Mouse (Mus musculus) embryonic facial prominence, embryonic 10.5 days (tissue): ENCODE results near the gene Fbxo21. TPM values are rescaled to one million over a fixed set of nuclear protein-coding genes. Genes with fewer than 3 reads are reported as not detected.

Source experiments
- DNase-seq: peaks from one replicate; pipeline ENCODE4 v3.0.0-alpha.2; 2017; ENCODE audit warnings: low spot score
- H3K27ac ChIP-seq: fragments of 300-500 bp; sonication (generic); replicated peaks from 2 replicates; pipeline ENCODE4 v1.5.1; 2016; ENCODE audit warnings: mild to moderate bottlenecking
- H3K27me3 ChIP-seq: fragments of 300-500 bp; sonication (generic); replicated peaks from 2 replicates; pipeline ENCODE4 v1.6.1; 2016; ENCODE audit warnings: low read depth, mild to moderate bottlenecking; ENCODE audit not compliant: poor library complexity, severe bottlenecking
- H3K36me3 ChIP-seq: fragments of 300-500 bp; sonication (generic); replicated peaks from 2 replicates; pipeline ENCODE4 v1.6.1; 2016; ENCODE audit warnings: mild to moderate bottlenecking, moderate library complexity
- H3K4me1 ChIP-seq: fragments of 300-500 bp; sonication (generic); 2 replicates; pipeline ENCODE4 v1.6.1; 2016
- H3K4me3 ChIP-seq: fragments of 300-500 bp; sonication (generic); 2 replicates; pipeline ENCODE4 v1.5.1; 2016; ENCODE audit warnings: mild to moderate bottlenecking, moderate library complexity
- H3K9me3 ChIP-seq: fragments of 300-500 bp; sonication (generic); 2 replicates; pipeline ENCODE4 v1.6.1; 2016; ENCODE audit warnings: mild to moderate bottlenecking
- WGBS: fragments of 180-500 bp; shearing (Covaris S2); methylation state at CpG from one replicate; pipeline ENCODE4 v1.1.7; 2016; 5-methylcytosine and 5-hydroxymethylcytosine counted together
- polyA plus RNA-seq: library from polyadenylated mRNA; unstranded; fragments of >200 nt; fragmentation: Nextera tagmentation; extraction: Ambion mirVana; gene quantifications from 2 replicates; pipeline ENCODE4 v1.2.1, GENCODE M21; 2016

Gene Fbxo21
- polyA plus RNA-seq, 1 experiment from 2014 or later: 99.0 TPM

GRCm38 (mm10) chr5:117955675-117956420 is 20.7 kb upstream of the Fbxo21 start:
- Histone ChIP-seq H3K27me3 (no peaks in the 10 kb centered on the region), H3K4me3 (no peak overlapping the region), H3K27ac (no peak overlapping the region), H3K36me3 (no peaks in the 10 kb centered on the region), H3K4me1 (peaks cover 5% of the 10 kb centered on the region; the same call in 1 of the 2 replicates), H3K9me3 (no peaks in the 10 kb centered on the region)
- peak; percentile 40 for DNase-seq
- WGBS: 44% methylated on average over 10 of the region's 10 CpGs

DNA sequence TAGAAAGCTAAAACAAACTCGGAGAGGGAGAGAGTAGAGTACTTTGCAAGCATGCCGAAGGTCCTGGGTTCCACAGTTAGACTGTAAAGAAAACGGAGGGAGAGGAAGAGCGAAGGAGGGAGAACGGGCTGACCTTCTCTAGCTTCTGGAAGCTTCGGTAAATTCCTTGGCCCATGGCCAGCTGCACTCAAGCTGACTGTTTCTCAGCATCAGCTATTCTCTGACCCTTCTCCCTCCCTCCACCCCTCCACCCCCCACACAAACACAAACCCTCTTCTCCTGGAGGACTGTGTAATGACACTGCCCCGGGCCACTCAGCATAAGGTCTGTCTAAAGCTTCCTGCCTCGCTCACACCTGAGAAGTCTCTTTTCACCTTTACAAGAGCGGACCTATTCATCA is 11.8 kb upstream of the Fbxo21 start:
- Histone ChIP-seq H3K4me3 (no peak overlapping the region), H3K4me1 (peaks cover 9% of the 10 kb centered on the region), H3K9me3 (no peaks in the 10 kb centered on the region), H3K27ac (no peak overlapping the region), H3K27me3 (no peaks in the 10 kb centered on the region; the same call in 1 of the 2 replicates), H3K36me3 (no peaks in the 10 kb centered on the region)
- DNase-seq: no peak
- 56% methylated on average over 9 of the region's 9 CpGs for WGBS

DNA sequence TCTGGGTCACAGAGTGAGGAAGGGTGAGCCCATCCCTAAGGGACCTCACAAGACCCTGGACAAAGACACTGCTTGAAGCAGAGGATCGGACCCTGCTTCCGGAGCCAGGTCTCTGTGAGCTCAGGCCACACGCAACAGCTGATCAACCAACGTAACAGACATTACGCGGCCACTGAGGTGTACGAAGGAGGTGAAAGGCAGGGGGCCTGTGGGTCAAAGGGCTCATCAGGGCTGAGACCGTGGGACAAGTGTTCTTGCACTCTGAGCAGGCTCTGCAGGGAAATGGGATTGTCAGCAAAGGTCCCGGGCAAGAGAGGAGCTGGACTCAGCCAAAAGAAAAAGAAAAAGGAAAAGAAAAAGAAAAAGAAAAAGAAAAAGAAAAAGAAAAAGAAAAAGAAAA is 9.6 kb upstream of the Fbxo21 start:
- Histone ChIP-seq H3K9me3 (no peaks in the 10 kb centered on the region), H3K36me3 (no peaks in the 10 kb centered on the region), H3K27me3 (no peaks in the 10 kb centered on the region; the same call in 1 of the 2 replicates), H3K4me1 (peaks cover 17% of the 10 kb centered on the region), H3K4me3 (no peak overlapping the region), H3K27ac (no peak overlapping the region)
- 66% methylated on average over 9 of the region's 9 CpGs for WGBS
- no peak for DNase-seq

GRCm38 (mm10) chr5:117967659-117968069 is 8.9 kb upstream of the Fbxo21 start:
- 71% methylated on average over 4 of the region's 4 CpGs for WGBS

DNA sequence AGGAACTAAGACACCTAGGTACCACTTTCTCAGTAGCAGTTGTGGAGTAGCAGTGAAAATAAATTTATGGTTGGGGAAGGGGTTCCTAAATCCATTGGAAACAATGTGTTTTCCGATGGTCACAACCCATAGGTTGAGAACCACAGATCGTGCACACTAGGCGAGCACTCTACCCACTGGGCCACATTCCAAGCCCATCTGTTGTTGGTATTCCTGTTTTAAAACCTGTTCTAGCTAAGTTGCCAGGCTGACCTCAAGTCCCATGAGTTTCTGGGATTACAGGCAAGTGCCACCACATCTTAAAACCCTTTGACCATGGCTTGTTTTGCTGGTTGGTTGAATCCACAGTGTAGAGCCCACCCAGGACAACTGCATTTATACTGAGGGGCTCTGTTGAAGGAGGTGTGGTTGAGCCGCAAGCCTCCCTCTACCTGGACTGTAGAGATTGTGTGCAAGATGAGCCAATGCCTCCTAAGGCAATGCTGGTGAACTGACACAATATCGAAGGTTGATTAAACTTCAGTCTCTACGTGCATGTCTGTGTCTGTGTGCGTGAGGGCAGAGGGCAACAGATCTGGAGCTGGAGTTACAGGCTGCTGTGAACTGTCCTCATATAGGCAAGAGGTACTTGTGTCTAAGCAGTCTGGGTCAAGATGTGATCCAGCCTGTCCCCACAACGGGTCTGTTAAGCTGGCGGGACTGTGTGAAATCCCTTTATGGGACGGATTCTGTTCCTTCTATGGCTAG is 6.7 kb upstream of the Fbxo21 start:
- Histone ChIP-seq H3K27me3 (no peaks in the 10 kb centered on the region), H3K4me1 (peaks cover 11% of the 10 kb centered on the region)
- 89% methylated on average over 10 of the region's 10 CpGs for WGBS

More at GRCm38 (mm10) chr5:117967659-117968069, 8.9 kb upstream of the Fbxo21 start:
- no peak overlapping the region for H3K27ac ChIP-seq
- no peak for DNase-seq
- H3K36me3 ChIP-seq: no peaks in the 10 kb centered on the region
- H3K4me3 ChIP-seq: no peak overlapping the region
- H3K9me3 ChIP-seq: no peaks in the 10 kb centered on the region
- H3K4me1 ChIP-seq: peaks cover 17% of the 10 kb centered on the region
- H3K27me3 ChIP-seq: no peaks in the 10 kb centered on the region; the same call in 1 of the 2 replicates

DNA sequence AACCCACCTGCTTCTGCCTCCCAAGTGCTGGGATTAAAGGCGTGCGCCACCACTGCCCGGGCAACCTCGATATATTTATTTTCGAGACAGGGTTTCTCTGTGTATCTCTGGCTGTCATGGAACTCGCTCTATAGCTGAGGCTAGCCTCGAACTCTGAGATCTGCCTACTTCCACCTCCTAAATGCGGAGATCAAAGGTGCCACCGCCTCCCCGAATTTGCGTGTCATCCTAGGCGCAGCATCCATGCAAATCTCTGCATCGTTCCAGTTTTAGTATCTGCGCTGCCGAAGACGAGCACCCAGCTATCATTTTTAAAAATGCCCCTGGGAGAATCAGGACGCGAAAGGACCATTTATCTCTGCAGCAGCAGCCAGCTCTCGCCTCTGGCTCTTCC is 270 bp upstream of the Fbxo21 start:
- WGBS: 24% methylated on average over 19 of the region's 19 CpGs

More for the DNA sequence above, 6.7 kb upstream of the Fbxo21 start:
- no peak overlapping the region for H3K27ac ChIP-seq
- no peaks in the 10 kb centered on the region for H3K36me3 ChIP-seq
- no peaks in the 10 kb centered on the region for H3K9me3 ChIP-seq
- no peak for DNase-seq
- no peak overlapping the region for H3K4me3 ChIP-seq

GRCm38 (mm10) chr5:117977501-117978158 is 1.1 kb downstream of the Fbxo21 start:
- Histone ChIP-seq H3K27ac (peak overlapping the region; percentile 96), H3K9me3 (no peaks in the 10 kb centered on the region)
- WGBS: 25% methylated on average over 30 of the region's 30 CpGs

More for the DNA sequence above, 270 bp upstream of the Fbxo21 start:
- Histone ChIP-seq H3K27ac (peak overlapping the region; percentile 96; the same call in 1 of the 2 replicates), H3K4me3 (peak overlapping the region; percentile 91), H3K27me3 (no peaks in the 10 kb centered on the region), H3K36me3 (peaks cover 28% of the 10 kb centered on the region), H3K9me3 (no peaks in the 10 kb centered on the region), H3K4me1 (peaks cover 30% of the 10 kb centered on the region)
- no peak for DNase-seq

DNA sequence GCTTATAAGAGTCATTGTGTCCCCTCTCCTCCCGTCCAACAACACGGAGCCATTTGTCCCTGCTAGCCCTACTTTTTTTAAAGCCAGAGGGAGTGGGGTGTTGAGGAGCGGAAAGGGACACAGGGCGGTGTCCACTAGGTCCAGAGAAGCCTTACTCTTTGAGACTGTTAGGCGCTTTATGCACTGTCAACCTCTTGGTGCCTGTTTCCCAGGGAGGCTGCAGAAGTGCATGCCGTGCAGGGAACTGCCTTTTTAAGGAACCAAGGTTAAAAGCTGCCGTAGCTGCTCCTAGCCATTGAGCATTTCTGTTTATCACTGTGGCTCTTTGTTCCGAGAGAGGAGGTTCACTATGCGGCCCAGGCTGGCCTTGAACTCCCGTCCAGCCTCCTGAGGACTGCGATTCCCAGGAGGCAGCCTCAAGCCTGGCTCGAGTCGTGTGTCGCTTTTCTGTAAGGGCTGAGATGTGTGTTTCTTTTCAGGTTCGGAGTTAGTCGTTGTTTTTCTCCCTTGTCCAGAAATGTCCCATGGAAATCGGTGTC is 1.7 kb downstream of the Fbxo21 start:
- Histone ChIP-seq H3K27ac (peak overlapping the region; percentile 96; the same call in 1 of the 2 replicates), H3K4me1 (peaks cover 23% of the 10 kb centered on the region)
- 62% methylated on average over 17 of the region's 17 CpGs for WGBS

More at GRCm38 (mm10) chr5:117977501-117978158, 1.1 kb downstream of the Fbxo21 start:
- Histone ChIP-seq H3K36me3 (peaks cover 42% of the 10 kb centered on the region), H3K4me3 (peak overlapping the region; percentile 91), H3K27me3 (no peaks in the 10 kb centered on the region), H3K4me1 (peaks cover 23% of the 10 kb centered on the region)
- peak; percentile 48 for DNase-seq

DNA sequence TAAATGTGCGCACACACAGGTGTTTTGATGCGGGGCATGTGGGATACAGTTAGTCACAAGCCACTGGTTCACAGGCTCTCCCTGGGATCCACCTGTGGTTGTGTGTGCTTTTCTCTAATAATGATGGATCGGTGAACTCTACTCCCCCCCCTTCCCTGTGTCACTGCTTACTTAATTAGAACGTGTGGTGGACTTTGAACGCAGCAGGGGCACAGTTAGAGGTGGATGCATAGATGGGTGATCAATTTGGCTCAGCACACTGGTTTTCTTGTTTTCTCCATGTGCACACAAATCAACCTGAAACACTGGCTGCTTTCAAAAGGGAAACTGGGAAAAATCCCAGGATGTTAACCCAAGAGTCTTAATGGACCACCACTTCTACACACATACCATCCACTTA is 2.6 kb downstream of the Fbxo21 start:
- WGBS: 84% methylated on average over 5 of the region's 5 CpGs
- H3K36me3 ChIP-seq: peaks cover 57% of the 10 kb centered on the region
- no peaks in the 10 kb centered on the region for H3K27me3 ChIP-seq
- H3K4me3 ChIP-seq: peak overlapping the region; percentile 91; the same call in 1 of the 2 replicates
- H3K9me3 ChIP-seq: no peaks in the 10 kb centered on the region
- peaks cover 23% of the 10 kb centered on the region for H3K4me1 ChIP-seq
- DNase-seq: no peak
- no peak overlapping the region for H3K27ac ChIP-seq

More for the DNA sequence above, 1.7 kb downstream of the Fbxo21 start:
- H3K36me3 ChIP-seq: peaks cover 48% of the 10 kb centered on the region
- no peaks in the 10 kb centered on the region for H3K27me3 ChIP-seq
- H3K4me3 ChIP-seq: peak overlapping the region; percentile 91
- DNase-seq: no peak
- no peaks in the 10 kb centered on the region for H3K9me3 ChIP-seq

- H3K27me3 ChIP-seq: no peaks in the 10 kb centered on the region
- WGBS: 93% methylated on average over 8 of the region's 8 CpGs
- H3K36me3 ChIP-seq: peaks cover 75% of the 10 kb centered on the region
Observed at GRCm38 (mm10) chr5:117980921-117981320, 4.4 kb downstream of the Fbxo21 start.

GRCm38 (mm10) chr5:117981943-117982342 is 5.4 kb downstream of the Fbxo21 start:
- DNase-seq: no peak
- Histone ChIP-seq H3K36me3 (peaks cover 85% of the 10 kb centered on the region), H3K4me3 (no peak overlapping the region), H3K9me3 (no peaks in the 10 kb centered on the region), H3K4me1 (peaks cover 23% of the 10 kb centered on the region), H3K27me3 (no peaks in the 10 kb centered on the region), H3K27ac (no peak overlapping the region)
- 87% methylated on average over 5 of the region's 5 CpGs for WGBS

More at GRCm38 (mm10) chr5:117980921-117981320, 4.4 kb downstream of the Fbxo21 start:
- Histone ChIP-seq H3K27ac (no peak overlapping the region), H3K4me3 (no peak overlapping the region), H3K4me1 (peaks cover 23% of the 10 kb centered on the region), H3K9me3 (no peaks in the 10 kb centered on the region)
- DNase-seq: no peak

GRCm38 (mm10) chr5:117986327-117986726 is 9.8 kb downstream of the Fbxo21 start:
- H3K27me3 ChIP-seq: no peaks in the 10 kb centered on the region
- no peak overlapping the region for H3K27ac ChIP-seq
- H3K36me3 ChIP-seq: peaks cover 100% of the 10 kb centered on the region
- 57% methylated on average over 4 of the region's 4 CpGs for WGBS
- H3K4me1 ChIP-seq: no peaks in the 10 kb centered on the region
- no peak overlapping the region for H3K4me3 ChIP-seq
- H3K9me3 ChIP-seq: no peaks in the 10 kb centered on the region
- DNase-seq: no peak
